Mouse (Mus musculus) right cerebral cortex, postnatal 25 days (tissue): Measurements from ENCODE around the gene Kcnd2.
"Not testable (repeated sequence)": the region's sequence is repeated elsewhere in the genome, so short reads cannot be mapped to it uniquely, and the experiment has no call there.

Experiments
- DNase-seq: peaks from one replicate; pipeline ENCODE4 v3.0.0; 2022

Kcnd2 gene

GRCm38 (mm10) chr6:21215491-21216191 lies at the start of gene Kcnd2:
Gene Kcnd2 (plus strand): TSS chr6:21215503.
- no peak for DNase-seq

- no peak for DNase-seq
These were observed 48.7 kb upstream of the Kcnd2 start for GRCm38 (mm10) chr6:21166611-21167010.

- DNase-seq, result no peak
These were observed 20.0 kb upstream of the Kcnd2 start for GRCm38 (mm10) chr6:21195341-21195740.

- peak; percentile 69 for DNase-seq
These were observed 1.2 kb upstream of the Kcnd2 start for GRCm38 (mm10) chr6:21213865-21214672.

- DNase-seq, result peak; percentile 84
These were observed 421 bp upstream of the Kcnd2 start for GRCm38 (mm10) chr6:21214673-21215490.

GRCm38 (mm10) chr6:21216206-21217020 lies 1.1 kb downstream of the Kcnd2 start:
- DNase-seq, result peak; percentile 9

- DNase-seq, result no peak
These were observed 1.9 kb downstream of the Kcnd2 start for GRCm38 (mm10) chr6:21217156-21217555.

GRCm38 (mm10) chr6:21226124-21226523 lies 10.8 kb downstream of the Kcnd2 start:
- DNase-seq, result no peak

- no peak for DNase-seq
These were observed 43.7 kb downstream of the Kcnd2 start for GRCm38 (mm10) chr6:21259031-21259430.

- DNase-seq, result no peak
These were observed 52.6 kb downstream of the Kcnd2 start for GRCm38 (mm10) chr6:21267897-21268296.

- DNase-seq, result no peak
These were observed 62.1 kb downstream of the Kcnd2 start for GRCm38 (mm10) chr6:21277343-21277933.

GRCm38 (mm10) chr6:21304943-21305342 lies 89.6 kb downstream of the Kcnd2 start:
- DNase-seq, result no peak

- DNase-seq, result no peak
These were observed 94.9 kb downstream of the Kcnd2 start for GRCm38 (mm10) chr6:21310159-21310558.

GRCm38 (mm10) chr6:21321407-21321806 lies 106.1 kb downstream of the Kcnd2 start:
- DNase-seq, result no peak

- no peak for DNase-seq
These were observed 106.9 kb downstream of the Kcnd2 start for GRCm38 (mm10) chr6:21322211-21322610.

- no peak for DNase-seq
These were observed 109.9 kb downstream of the Kcnd2 start for GRCm38 (mm10) chr6:21325251-21325650.

GRCm38 (mm10) chr6:21327081-21327737 lies 111.9 kb downstream of the Kcnd2 start:
- DNase-seq, result no peak

GRCm38 (mm10) chr6:21385298-21385697 lies 170.0 kb downstream of the Kcnd2 start:
- not testable (repeated sequence) for DNase-seq

- no peak for DNase-seq
These were observed 176.5 kb downstream of the Kcnd2 start for GRCm38 (mm10) chr6:21391776-21392175.

- no peak for DNase-seq
These were observed 198.4 kb downstream of the Kcnd2 start for GRCm38 (mm10) chr6:21413656-21414055.

GRCm38 (mm10) chr6:21418246-21418645 lies 202.9 kb downstream of the Kcnd2 start:
- peak; percentile 41 for DNase-seq
